Mouse (Mus musculus): ENCODE data around the gene Helb.

- TF ChIP-seq EP300 (IDR thresholded peaks at IDR 0.05): no peak
- no peak for TF ChIP-seq CTCF (IDR thresholded peaks at IDR 0.05)
Measured at GRCm38 (mm10) chr10:120140193-120140592, 27.4 kb upstream of the Helb start.
